Mouse (Mus musculus): ENCODE measurements at regions not wholly inside any gene's neighbourhood (a gene's known extent, or its start where the extent isn't known, plus 50 kb on each side); places are given as distances from the start of the nearest gene placed in this dataset.
"Not testable (repeated sequence)": the region's sequence is repeated elsewhere in the genome, so short reads cannot be mapped to it uniquely, and the experiment has no call there.

DNA sequence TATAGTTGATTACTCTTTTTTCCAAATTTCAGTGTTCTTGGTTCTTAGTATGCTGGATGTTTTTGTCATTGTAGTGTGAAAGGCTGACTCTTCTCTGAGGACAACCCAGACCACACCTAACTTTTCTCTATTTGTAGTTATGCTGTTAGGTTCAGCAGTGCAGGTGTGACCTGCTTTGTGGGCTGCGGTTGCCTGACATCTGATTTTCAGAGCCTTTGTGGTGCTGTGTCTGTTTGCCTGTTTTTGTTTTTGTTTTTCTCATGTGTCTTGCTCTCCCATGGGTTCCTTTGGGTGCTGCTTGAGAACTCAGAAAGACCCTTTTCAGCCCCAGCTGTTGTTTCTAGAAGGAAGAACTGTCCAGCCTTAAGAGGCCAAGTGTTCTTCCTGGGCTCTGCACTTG lies 52.0 kb upstream of the Trpm1 start:
- DNase-seq (ENCODE audit: low spot score): no peak

DNA sequence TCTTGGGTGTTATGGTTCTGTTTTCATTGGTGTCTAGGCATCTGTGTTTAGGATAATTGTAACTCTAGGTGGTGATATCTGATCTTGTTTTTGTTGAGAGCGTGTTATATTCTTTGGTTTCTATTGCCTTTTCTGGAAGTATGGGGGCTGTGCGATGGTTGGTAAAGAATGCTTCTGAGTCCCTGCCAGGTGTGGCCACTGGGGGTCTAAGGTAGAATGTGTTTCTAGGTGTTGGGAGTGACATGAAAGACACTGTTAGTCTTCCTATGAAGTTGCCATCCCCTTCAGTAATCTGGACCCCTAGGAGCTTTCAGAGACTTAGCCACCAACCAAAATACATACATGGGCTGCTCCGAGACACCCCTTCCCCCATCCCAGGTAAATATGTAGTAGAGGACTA lies 54.0 kb upstream of the Trpm1 start:
- no peak for DNase-seq (ENCODE audit: low spot score)

GRCm38 (mm10) chr7:64090067-64090466 lies 63.6 kb upstream of the Trpm1 start:
- DNase-seq (ENCODE audit: low spot score): no peak

GRCm38 (mm10) chr7:64089034-64089433 lies 64.6 kb upstream of the Trpm1 start:
- DNase-seq (ENCODE audit: low spot score): no peak

DNA sequence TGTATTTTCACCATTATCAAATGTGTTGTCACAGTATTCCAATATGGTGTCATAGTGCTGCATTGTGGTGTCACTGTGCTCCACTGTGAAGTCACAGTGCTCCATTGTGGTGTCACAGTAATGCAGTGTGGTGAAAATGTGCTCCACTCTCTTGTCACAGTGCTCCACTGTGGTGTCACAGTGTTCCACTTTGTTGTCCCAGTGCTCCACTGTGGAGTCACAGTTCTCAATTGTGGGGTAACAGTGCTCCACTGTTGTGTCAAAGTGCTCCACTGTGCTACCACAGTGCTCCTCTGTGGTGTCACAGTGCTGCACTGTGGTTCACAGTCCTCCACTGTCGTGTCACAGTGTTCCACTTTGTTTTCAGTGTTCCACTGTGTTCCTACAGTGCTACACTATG lies 69.7 kb upstream of the Trpm1 start:
- DNase-seq (ENCODE audit: low spot score): not testable (repeated sequence)

DNA sequence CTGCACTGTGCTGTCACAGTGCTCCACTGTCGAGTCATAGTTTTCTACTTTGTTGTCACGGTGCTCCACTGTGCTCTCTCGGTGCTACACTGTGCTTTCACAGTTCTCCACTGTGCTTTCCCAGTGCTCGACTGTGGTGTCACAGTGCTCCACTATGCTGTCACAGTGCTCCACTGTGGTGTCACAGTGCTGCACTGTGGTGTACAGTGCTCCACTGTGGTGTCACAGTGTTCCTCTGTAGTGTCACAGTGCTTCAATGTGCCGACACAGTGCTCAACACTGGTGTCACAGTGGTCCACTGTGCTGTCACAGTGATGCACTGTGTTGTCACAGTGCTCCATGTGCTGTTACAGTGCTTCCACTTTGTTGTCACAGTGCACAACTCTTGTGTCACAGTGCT lies 71.0 kb upstream of the Trpm1 start:
- DNase-seq (ENCODE audit: low spot score): no peak

DNA sequence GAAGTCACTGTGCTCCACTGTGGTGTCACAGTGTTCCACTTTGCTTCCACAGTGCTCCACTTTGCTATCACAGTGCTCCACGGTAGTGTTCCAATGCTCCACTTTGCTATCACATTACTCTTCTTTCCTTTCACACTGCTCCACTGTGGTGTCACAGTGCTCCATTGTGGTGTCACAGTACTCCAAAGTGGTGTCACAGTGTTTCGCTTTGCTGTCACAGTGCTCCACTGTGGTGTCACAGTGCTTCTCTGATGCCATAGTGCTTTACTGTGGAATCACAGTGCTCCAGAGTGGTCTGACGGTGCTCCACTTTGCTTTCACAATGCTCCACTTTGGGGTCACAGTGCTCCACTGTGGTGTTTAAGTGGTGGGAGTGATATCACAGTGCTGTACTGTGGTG lies 71.4 kb upstream of the Trpm1 start:
- DNase-seq (ENCODE audit: low spot score): no peak

DNA sequence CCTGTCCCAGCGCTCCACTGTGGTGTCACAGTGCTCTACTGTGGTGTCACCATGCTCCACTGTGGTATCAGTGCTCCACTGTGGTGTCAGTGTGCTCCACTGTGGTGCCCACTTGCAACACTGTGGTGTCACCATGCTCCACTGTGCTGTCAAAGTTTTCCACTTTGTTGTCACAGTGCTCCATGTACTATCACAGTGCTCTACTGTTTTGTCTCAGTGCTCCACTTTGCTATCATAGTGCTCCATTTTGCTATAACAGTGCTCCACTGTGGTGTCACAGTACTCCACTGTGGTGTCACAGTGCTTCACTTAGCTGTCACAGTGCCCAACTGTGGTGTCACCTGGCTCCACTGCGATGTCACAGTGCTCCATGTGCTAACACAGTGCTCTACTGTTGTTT lies 72.0 kb upstream of the Trpm1 start:
- no peak for DNase-seq (ENCODE audit: low spot score)

GRCm38 (mm10) chr7:64081019-64081418 lies 72.6 kb upstream of the Trpm1 start:
- no peak for DNase-seq (ENCODE audit: low spot score)

GRCm38 (mm10) chr7:64079301-64079700 lies 74.3 kb upstream of the Trpm1 start:
- DNase-seq (ENCODE audit: low spot score): no peak

DNA sequence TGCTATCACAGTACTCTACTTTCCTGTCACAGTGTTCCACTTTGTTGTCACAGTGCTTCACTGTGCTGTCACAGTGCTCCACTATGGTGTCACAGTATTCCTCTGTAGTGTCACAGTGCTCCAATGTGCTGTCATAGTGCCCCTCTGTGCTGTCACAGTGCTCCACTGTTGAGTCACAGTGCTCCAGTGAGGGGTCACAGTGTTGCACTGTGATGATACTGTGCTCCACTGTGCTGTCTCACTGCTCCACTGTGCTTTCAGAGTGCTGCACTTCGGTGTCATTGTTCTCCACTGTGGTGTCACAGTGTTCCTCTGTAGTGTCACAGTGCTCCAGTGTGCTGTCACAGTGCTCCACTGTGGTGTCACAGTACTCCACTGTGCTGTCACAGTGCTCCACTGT lies 75.0 kb upstream of the Trpm1 start:
- no peak for DNase-seq (ENCODE audit: low spot score)

GRCm38 (mm10) chr7:64077526-64077925 lies 76.1 kb upstream of the Trpm1 start:
- no peak for DNase-seq (ENCODE audit: low spot score)

DNA sequence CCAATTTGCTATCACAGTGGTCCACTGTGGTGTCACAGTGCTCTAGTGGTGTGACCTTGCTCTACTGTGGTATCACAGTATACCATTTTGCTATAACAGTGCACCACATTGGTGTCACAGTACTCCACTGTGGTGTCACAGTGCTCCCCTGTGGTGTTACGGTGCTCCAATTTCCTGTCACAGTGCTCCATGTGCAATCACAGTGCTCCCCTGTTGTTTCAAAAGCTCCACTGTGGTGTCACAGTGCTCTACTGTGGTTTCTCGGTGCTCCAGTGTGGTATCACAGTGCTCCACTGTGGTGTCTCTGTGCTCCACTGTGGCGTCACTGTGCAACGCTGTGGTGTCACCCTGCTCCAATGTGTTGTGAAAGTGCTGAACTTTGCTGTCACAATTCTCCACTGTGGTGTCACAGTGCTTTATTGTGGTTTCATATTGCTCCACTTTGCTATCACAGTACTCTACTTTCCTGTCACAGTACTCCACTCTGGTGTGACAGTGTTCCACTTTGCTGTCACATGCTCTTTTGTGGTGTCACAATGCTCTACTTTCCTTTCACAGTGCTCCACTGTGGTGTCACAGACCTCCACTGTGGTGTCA lies 76.8 kb upstream of the Trpm1 start:
- no peak for DNase-seq (ENCODE audit: low spot score)

GRCm38 (mm10) chr7:64075696-64076313 lies 77.8 kb upstream of the Trpm1 start:
- DNase-seq (ENCODE audit: low spot score): no peak

- DNase-seq (ENCODE audit: low spot score): no peak
These were observed 78.9 kb upstream of the Trpm1 start for GRCm38 (mm10) chr7:64074661-64075234.

GRCm38 (mm10) chr7:64074186-64074585 lies 79.4 kb upstream of the Trpm1 start:
- no peak for DNase-seq (ENCODE audit: low spot score)

GRCm38 (mm10) chr7:64073781-64074180 lies 79.9 kb upstream of the Trpm1 start:
- DNase-seq (ENCODE audit: low spot score): no peak

GRCm38 (mm10) chr7:64070930-64071329 lies 82.7 kb upstream of the Trpm1 start:
- no peak for DNase-seq (ENCODE audit: low spot score)

- no peak for DNase-seq (ENCODE audit: low spot score)
These were observed 87.9 kb upstream of the Trpm1 start for GRCm38 (mm10) chr7:64065529-64066247.

DNA sequence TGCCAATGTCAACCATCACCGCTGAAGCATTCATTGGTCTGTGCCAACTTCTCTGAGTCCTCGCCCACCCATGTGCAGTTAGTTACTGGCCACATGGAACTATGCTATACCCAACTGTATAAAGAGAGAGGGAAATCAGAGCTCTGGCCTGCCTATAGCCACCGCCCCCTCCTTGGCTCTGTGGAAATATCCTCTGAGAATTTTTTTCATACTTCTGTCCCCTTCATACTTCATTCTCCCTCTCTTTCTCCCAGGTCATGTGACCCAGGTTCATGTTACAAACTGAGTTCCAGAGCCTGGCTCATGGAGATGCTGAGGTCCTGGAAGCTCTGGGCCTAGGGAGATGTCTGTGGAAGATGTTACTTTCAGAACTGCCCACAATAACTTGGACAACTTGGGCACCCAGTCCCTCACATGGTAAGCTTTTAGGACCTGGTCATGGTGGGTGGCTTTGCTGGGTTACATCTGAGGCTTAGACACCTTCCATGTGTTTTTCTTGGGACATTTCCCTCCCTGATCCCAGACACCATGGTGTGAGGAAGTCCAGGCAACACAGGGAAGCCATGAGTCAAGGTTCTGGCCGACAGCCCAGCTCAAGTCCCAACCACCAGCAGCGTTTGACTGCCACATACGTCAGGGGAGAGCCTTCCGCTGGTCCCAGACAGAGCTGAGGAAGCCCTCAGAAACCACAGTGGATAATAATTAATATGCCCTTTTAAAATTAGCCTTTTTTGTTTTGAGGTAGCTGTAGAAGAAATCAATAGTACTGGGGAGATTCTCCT lies 89.0 kb upstream of the Trpm1 start:
- DNase-seq (ENCODE audit: low spot score): peak; percentile 45

GRCm38 (mm10) chr7:64061170-64061569 lies 92.5 kb upstream of the Trpm1 start:
- no peak for DNase-seq (ENCODE audit: low spot score)

DNA sequence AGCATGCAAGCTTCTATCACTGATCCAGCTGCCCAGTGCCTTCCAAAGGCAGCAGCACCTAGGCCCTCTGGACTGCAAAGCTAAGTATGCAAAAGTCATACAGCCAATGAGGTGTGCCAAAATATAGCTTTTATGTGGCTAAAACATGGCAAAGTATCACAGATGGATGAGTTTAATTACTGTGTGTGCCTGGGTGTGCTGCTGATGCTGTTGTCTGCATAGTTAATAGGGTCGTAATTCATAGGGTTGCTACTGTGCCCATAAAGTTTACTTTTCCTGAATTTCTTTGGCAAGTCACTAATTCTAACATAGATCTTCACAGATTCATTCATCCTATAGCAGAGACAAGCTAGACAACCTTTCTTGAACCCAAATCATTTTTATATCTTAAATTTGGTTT lies 93.1 kb upstream of the Trpm1 start:
- DNase-seq (ENCODE audit: low spot score): no peak
